Mouse (Mus musculus): ENCODE results near the gene Esrp2. TPM values are rescaled to one million over a fixed set of nuclear protein-coding genes. Genes with fewer than 3 reads are reported as not detected.

Gene Esrp2
- polyA plus RNA-seq, 1 experiment: 0.02 TPM

GRCm38 (mm10) chr8:106131021-106131420, 5.8 kb downstream of the Esrp2 start:
- TF ChIP-seq TAL1 (IDR thresholded peaks at IDR 0.05; ENCODE audit: low read length): no peak
- Histone ChIP-seq H3K27me3 (ENCODE audit: control insufficient read depth) (peaks cover 32% of the 10 kb centered on the region), H3K4me1 (ENCODE audit: control insufficient read depth) (peaks cover 11% of the 10 kb centered on the region), H3K36me3 (ENCODE audit: control insufficient read depth) (peaks cover 74% of the 10 kb centered on the region), H3K9me3 (ENCODE audit: control insufficient read depth, low read length) (peaks cover 4% of the 10 kb centered on the region; the same call in 1 of the 2 replicates), H3K4me3 (replicated peaks) (no peak overlapping the region)

GRCm38 (mm10) chr8:106130505-106130904, 6.3 kb downstream of the Esrp2 start:
- Histone ChIP-seq H3K27me3 (ENCODE audit: control insufficient read depth) (peaks cover 27% of the 10 kb centered on the region), H3K4me3 (replicated peaks) (no peak overlapping the region), H3K36me3 (ENCODE audit: control insufficient read depth) (peaks cover 76% of the 10 kb centered on the region), H3K9me3 (ENCODE audit: control insufficient read depth, low read length) (no peaks in the 10 kb centered on the region; the same call in 1 of the 2 replicates), H3K4me1 (ENCODE audit: control insufficient read depth) (peaks cover 7% of the 10 kb centered on the region)
- TF ChIP-seq GATA1 (IDR thresholded peaks at IDR 0.05; ENCODE audit: low read length): no peak
- TF ChIP-seq TAL1 (IDR thresholded peaks at IDR 0.05; ENCODE audit: low read length): no peak

GRCm38 (mm10) chr8:106129997-106130396, 6.8 kb downstream of the Esrp2 start:
- H3K27me3 ChIP-seq (ENCODE audit: control insufficient read depth): peaks cover 21% of the 10 kb centered on the region
- H3K36me3 ChIP-seq (ENCODE audit: control insufficient read depth): peaks cover 76% of the 10 kb centered on the region
- H3K9me3 ChIP-seq (ENCODE audit: control insufficient read depth, low read length): no peaks in the 10 kb centered on the region; the same call in 1 of the 2 replicates
- H3K4me3 ChIP-seq (replicated peaks): no peak overlapping the region
- TF ChIP-seq GATA1 (IDR thresholded peaks at IDR 0.05; ENCODE audit: low read length) (no peak), TAL1 (IDR thresholded peaks at IDR 0.05; ENCODE audit: low read length) (no peak)
- peaks cover 7% of the 10 kb centered on the region for H3K4me1 ChIP-seq (ENCODE audit: control insufficient read depth)

GRCm38 (mm10) chr8:106129232-106129930, 7.4 kb downstream of the Esrp2 start:
- H3K4me3 ChIP-seq (replicated peaks): no peak overlapping the region
- TF ChIP-seq GATA1 (IDR thresholded peaks at IDR 0.05; ENCODE audit: low read length): no peak
- no peak for TF ChIP-seq TAL1 (IDR thresholded peaks at IDR 0.05; ENCODE audit: low read length)
- H3K4me1 ChIP-seq (ENCODE audit: control insufficient read depth): peaks cover 7% of the 10 kb centered on the region
- H3K27me3 ChIP-seq (ENCODE audit: control insufficient read depth): peaks cover 15% of the 10 kb centered on the region
- H3K9me3 ChIP-seq (ENCODE audit: control insufficient read depth, low read length): no peaks in the 10 kb centered on the region
- peaks cover 80% of the 10 kb centered on the region for H3K36me3 ChIP-seq (ENCODE audit: control insufficient read depth)

- peaks cover 82% of the 10 kb centered on the region for H3K36me3 ChIP-seq (ENCODE audit: control insufficient read depth)
- H3K4me1 ChIP-seq (ENCODE audit: control insufficient read depth): peaks cover 7% of the 10 kb centered on the region
- H3K27me3 ChIP-seq (ENCODE audit: control insufficient read depth): peaks cover under 1% of the 10 kb centered on the region; the same call in 1 of the 2 replicates
- TF ChIP-seq GATA1 (IDR thresholded peaks at IDR 0.05; ENCODE audit: low read length) (no peak), TAL1 (IDR thresholded peaks at IDR 0.05; ENCODE audit: low read length) (no peak)
- no peak overlapping the region for H3K4me3 ChIP-seq (replicated peaks)
- H3K9me3 ChIP-seq (ENCODE audit: control insufficient read depth, low read length): no peaks in the 10 kb centered on the region
Measured at GRCm38 (mm10) chr8:106127882-106128410, 8.8 kb downstream of the Esrp2 start.

- peaks cover 5% of the 10 kb centered on the region for H3K4me1 ChIP-seq (ENCODE audit: control insufficient read depth)
- peaks cover 74% of the 10 kb centered on the region for H3K36me3 ChIP-seq (ENCODE audit: control insufficient read depth)
- no peaks in the 10 kb centered on the region for H3K9me3 ChIP-seq (ENCODE audit: control insufficient read depth, low read length)
- TF ChIP-seq GATA1 (IDR thresholded peaks at IDR 0.05; ENCODE audit: low read length): no peak
- TF ChIP-seq TAL1 (IDR thresholded peaks at IDR 0.05; ENCODE audit: low read length): no peak
- H3K4me3 ChIP-seq (replicated peaks): no peak overlapping the region
- H3K27me3 ChIP-seq (ENCODE audit: control insufficient read depth): no peaks in the 10 kb centered on the region
Measured at GRCm38 (mm10) chr8:106127054-106127453, 9.7 kb downstream of the Esrp2 start.

GRCm38 (mm10) chr8:106126055-106126454, 10.7 kb downstream of the Esrp2 start:
- Histone ChIP-seq H3K4me3 (replicated peaks) (no peak overlapping the region), H3K36me3 (ENCODE audit: control insufficient read depth) (peaks cover 71% of the 10 kb centered on the region), H3K27me3 (ENCODE audit: control insufficient read depth) (no peaks in the 10 kb centered on the region), H3K9me3 (ENCODE audit: control insufficient read depth, low read length) (no peaks in the 10 kb centered on the region), H3K4me1 (ENCODE audit: control insufficient read depth) (no peaks in the 10 kb centered on the region; the same call in 1 of the 2 replicates)
- TF ChIP-seq TAL1 (IDR thresholded peaks at IDR 0.05; ENCODE audit: low read length) (no peak), GATA1 (IDR thresholded peaks at IDR 0.05; ENCODE audit: low read length) (no peak)

GRCm38 (mm10) chr8:106123443-106123842, 13.3 kb downstream of the Esrp2 start:
- Histone ChIP-seq H3K9me3 (ENCODE audit: control insufficient read depth, low read length) (no peaks in the 10 kb centered on the region), H3K4me3 (replicated peaks) (no peak overlapping the region), H3K27me3 (ENCODE audit: control insufficient read depth) (no peaks in the 10 kb centered on the region), H3K36me3 (ENCODE audit: control insufficient read depth) (peaks cover 67% of the 10 kb centered on the region), H3K4me1 (ENCODE audit: control insufficient read depth) (no peaks in the 10 kb centered on the region)
- TF ChIP-seq TAL1 (IDR thresholded peaks at IDR 0.05; ENCODE audit: low read length): no peak

- H3K36me3 ChIP-seq (ENCODE audit: control insufficient read depth): peaks cover 67% of the 10 kb centered on the region
- H3K4me3 ChIP-seq (replicated peaks): no peak overlapping the region
- H3K4me1 ChIP-seq (ENCODE audit: control insufficient read depth): no peaks in the 10 kb centered on the region
- TF ChIP-seq TAL1 (IDR thresholded peaks at IDR 0.05; ENCODE audit: low read length): no peak
- TF ChIP-seq GATA1 (IDR thresholded peaks at IDR 0.05; ENCODE audit: low read length): no peak
- H3K27me3 ChIP-seq (ENCODE audit: control insufficient read depth): no peaks in the 10 kb centered on the region
- H3K9me3 ChIP-seq (ENCODE audit: control insufficient read depth, low read length): no peaks in the 10 kb centered on the region
Measured at GRCm38 (mm10) chr8:106115897-106116296, 20.9 kb downstream of the Esrp2 start.
